Mouse (Mus musculus) hindbrain, embryonic 16.5 days (tissue): ENCODE results near the gene Fbln1. TPM values are rescaled to one million over a fixed set of nuclear protein-coding genes. Genes with fewer than 3 reads are reported as not detected.
A peak's percentile ranks its signal among the peaks of the same experiment; 100 is the strongest.

Experiments used
- ATAC-seq: fragments of 200-750 bp; cut with Nextera tagmentation; 2 replicates; pipeline ENCODE4 v1.8.0; 2017; ENCODE audit warnings: moderate TSS enrichment, moderate library complexity
- H3K27ac ChIP-seq: fragments of 300-500 bp; sonication (generic); 2 replicates; pipeline ENCODE4 v1.5.1; 2014; ENCODE audit warnings: low read depth, mild to moderate bottlenecking, control low read depth, low read length, moderate library complexity
- H3K27me3 ChIP-seq: fragments of 300-500 bp; sonication (generic); replicated peaks from 2 replicates; pipeline ENCODE4 v1.6.1; 2014; ENCODE audit warnings: low read length; ENCODE audit not compliant: control insufficient read depth, insufficient read depth
- H3K36me3 ChIP-seq: fragments of 300-500 bp; sonication (generic); 2 replicates; pipeline ENCODE4 v1.6.1; 2014; ENCODE audit warnings: mild to moderate bottlenecking, low read length, moderate library complexity, mixed read lengths; ENCODE audit not compliant: control insufficient read depth, insufficient read depth
- H3K4me1 ChIP-seq: fragments of 300-500 bp; sonication (generic); 2 replicates; pipeline ENCODE4 v1.6.1; 2014; ENCODE audit warnings: low read depth, low read length; ENCODE audit not compliant: control insufficient read depth, insufficient read depth
- H3K4me2 ChIP-seq: fragments of 300-500 bp; sonication (generic); 2 replicates; pipeline ENCODE4 v1.6.1; 2014; ENCODE audit warnings: mild to moderate bottlenecking, low read length, control low read depth, moderate library complexity
- H3K4me3 ChIP-seq: fragments of 300-500 bp; sonication (generic); 2 replicates; pipeline ENCODE4 v1.5.1; 2014; ENCODE audit warnings: mild to moderate bottlenecking, low read length, control low read depth, moderate library complexity
- H3K9ac ChIP-seq: fragments of 300-500 bp; sonication (generic); 2 replicates; pipeline ENCODE4 v1.6.1; 2014; ENCODE audit warnings: low read depth, mild to moderate bottlenecking, control low read depth, low read length, moderate library complexity
- H3K9me3 ChIP-seq: fragments of 300-500 bp; sonication (generic); 2 replicates; pipeline ENCODE4 v1.6.1; 2014; ENCODE audit warnings: mild to moderate bottlenecking, low read length, moderate library complexity; ENCODE audit not compliant: control insufficient read depth
- WGBS: fragments of 180-500 bp; shearing (Covaris S2); extraction: QIAGEN DNeasy Blood & Tissue Kit; methylation state at CpG from one replicate; pipeline ENCODE4 v1.1.7; 2014; 5-methylcytosine and 5-hydroxymethylcytosine counted together
- polyA plus RNA-seq: library from polyadenylated mRNA; unstranded; fragments of >200 nt; fragmentation: Nextera tagmentation; extraction: Ambion mirVana; gene quantifications from 2 replicates; pipeline ENCODE4 v1.2.1, GENCODE M21; 2015

Gene Fbln1
- polyA plus RNA-seq, 1 experiment from 2014 or later, result 52.0 TPM

- no peaks in the 10 kb centered on the region for H3K36me3 ChIP-seq
- no peak overlapping the region for H3K4me3 ChIP-seq
- H3K4me1 ChIP-seq, result peaks cover 14% of the 10 kb centered on the region
- H3K27me3 ChIP-seq, result peaks cover 4% of the 10 kb centered on the region; the same call in 1 of the 2 replicates
- H3K9me3 ChIP-seq, result no peaks in the 10 kb centered on the region
- no peak for ATAC-seq
- H3K27ac ChIP-seq, result no peak overlapping the region
- WGBS, result 66% methylated on average over 9 of the region's 9 CpGs
- H3K4me2 ChIP-seq, result no peak overlapping the region
- no peak overlapping the region for H3K9ac ChIP-seq
Observed at GRCm38 (mm10) chr15:85202199-85202598, 3.5 kb upstream of the Fbln1 start.

DNA sequence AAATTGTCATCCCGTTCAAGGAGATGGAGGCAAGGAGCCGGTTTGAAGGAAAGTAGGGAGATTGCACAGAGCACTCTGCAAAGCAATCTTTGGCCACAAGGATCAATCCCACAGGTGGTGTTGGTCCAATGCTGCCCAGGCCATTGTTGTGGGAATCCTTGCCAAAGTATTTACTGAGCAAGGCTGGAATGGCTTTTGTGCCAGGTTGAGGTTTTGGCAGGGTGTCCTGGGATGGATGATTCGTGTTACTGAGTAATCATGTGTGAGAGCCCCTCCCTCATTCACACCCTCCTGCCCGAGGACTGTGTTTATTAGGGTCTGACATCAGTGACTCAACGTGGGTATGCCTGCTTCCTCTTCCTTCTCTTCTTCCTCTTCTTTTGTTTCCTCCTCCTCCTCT is 3.0 kb upstream of the Fbln1 start:
- Histone ChIP-seq H3K4me1 (peaks cover 20% of the 10 kb centered on the region), H3K9me3 (no peaks in the 10 kb centered on the region), H3K4me2 (no peak overlapping the region), H3K4me3 (no peak overlapping the region), H3K36me3 (no peaks in the 10 kb centered on the region), H3K27ac (no peak overlapping the region), H3K27me3 (peaks cover 4% of the 10 kb centered on the region; the same call in 1 of the 2 replicates), H3K9ac (no peak overlapping the region)
- ATAC-seq, result no peak
- WGBS, result 58% methylated on average over 5 of the region's 5 CpGs

DNA sequence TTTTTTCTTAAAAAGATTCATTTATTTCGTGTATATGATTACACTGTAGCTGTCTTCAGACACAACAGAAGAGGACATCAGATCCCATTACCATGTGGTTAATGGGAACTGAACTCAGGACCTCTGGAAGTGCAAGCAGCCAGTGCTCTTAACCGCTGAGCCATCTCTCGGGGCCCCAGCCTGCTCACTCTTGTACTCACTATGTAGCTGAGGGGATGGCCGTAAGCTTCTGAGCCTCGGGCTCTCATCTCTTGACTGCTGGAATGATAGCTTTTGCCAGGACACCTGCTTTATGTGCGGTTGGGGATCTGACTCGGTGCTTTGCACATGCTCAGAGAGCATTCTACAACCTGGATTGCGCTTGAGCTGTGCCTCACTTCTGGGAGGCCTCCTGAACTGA is 1.4 kb upstream of the Fbln1 start:
- Histone ChIP-seq H3K9ac (no peak overlapping the region), H3K36me3 (no peaks in the 10 kb centered on the region), H3K27ac (no peak overlapping the region), H3K9me3 (no peaks in the 10 kb centered on the region), H3K4me3 (no peak overlapping the region), H3K4me1 (peaks cover 22% of the 10 kb centered on the region), H3K4me2 (no peak overlapping the region), H3K27me3 (peaks cover 4% of the 10 kb centered on the region; the same call in 1 of the 2 replicates)
- 49% methylated on average over 8 of the region's 8 CpGs for WGBS
- no peak for ATAC-seq

DNA sequence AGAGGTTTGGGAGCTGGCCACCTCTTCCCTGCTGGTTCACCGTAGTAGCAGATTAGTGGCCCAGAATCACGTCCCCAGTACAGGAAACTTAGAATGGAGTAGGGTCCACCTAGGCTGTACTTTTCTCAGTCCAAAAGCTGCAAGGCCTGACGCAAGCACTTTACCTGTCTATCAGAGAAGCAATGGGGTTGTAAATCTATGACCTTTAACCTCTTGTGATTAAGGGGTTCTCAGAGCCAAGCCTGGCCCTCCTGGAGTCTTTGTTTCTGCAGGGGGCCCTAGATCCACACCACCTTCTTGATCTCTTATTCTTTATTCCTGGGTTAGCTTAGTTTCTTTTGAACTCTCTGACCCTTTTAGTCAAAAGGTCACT is 940 bp downstream of the Fbln1 start:
- H3K9me3 ChIP-seq, result no peaks in the 10 kb centered on the region
- ATAC-seq, result no peak
- H3K4me1 ChIP-seq, result peaks cover 14% of the 10 kb centered on the region
- no peak overlapping the region; the same call in 1 of the 2 replicates for H3K9ac ChIP-seq
- peak overlapping the region; percentile 51 for H3K4me3 ChIP-seq
- H3K27me3 ChIP-seq, result peaks cover 4% of the 10 kb centered on the region; the same call in 1 of the 2 replicates
- 14% methylated on average over 3 of the region's 3 CpGs for WGBS
- peak overlapping the region; percentile 75 for H3K4me2 ChIP-seq
- no peaks in the 10 kb centered on the region for H3K36me3 ChIP-seq
- 0 out of 2 replicates have a peak overlapping the region, but pooled peaks have one; percentile 14 for H3K27ac ChIP-seq

DNA sequence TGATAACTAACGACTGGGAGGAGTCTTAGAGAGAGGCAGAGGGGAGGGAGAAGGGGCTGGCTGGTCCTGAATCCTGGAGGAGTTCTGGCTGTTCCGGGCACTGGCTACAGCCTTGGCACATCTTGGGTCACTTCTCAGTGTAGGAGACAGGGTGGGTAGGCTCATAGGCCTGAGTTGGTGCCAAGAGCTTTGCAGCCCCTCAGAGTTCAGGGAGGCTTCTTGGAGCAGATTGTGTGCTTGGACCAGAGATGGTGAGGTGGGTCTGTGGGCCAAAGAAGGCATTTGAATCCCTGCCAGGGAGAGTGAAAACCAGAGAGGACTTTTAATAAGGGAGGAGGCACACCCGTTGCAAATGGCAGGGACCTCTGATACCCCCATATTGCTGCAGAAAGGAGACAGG is 1.3 kb downstream of the Fbln1 start:
- H3K9me3 ChIP-seq, result no peaks in the 10 kb centered on the region
- H3K9ac ChIP-seq, result no peak overlapping the region
- peaks cover 4% of the 10 kb centered on the region; the same call in 1 of the 2 replicates for H3K27me3 ChIP-seq
- 13% methylated on average over 3 of the region's 3 CpGs for WGBS
- H3K4me1 ChIP-seq, result peaks cover 14% of the 10 kb centered on the region
- H3K4me2 ChIP-seq, result peak overlapping the region; percentile 75
- peak overlapping the region; percentile 51; the same call in 1 of the 2 replicates for H3K4me3 ChIP-seq
- H3K27ac ChIP-seq, result peak overlapping the region; percentile 75
- peak; percentile 57 for ATAC-seq
- no peaks in the 10 kb centered on the region for H3K36me3 ChIP-seq

DNA sequence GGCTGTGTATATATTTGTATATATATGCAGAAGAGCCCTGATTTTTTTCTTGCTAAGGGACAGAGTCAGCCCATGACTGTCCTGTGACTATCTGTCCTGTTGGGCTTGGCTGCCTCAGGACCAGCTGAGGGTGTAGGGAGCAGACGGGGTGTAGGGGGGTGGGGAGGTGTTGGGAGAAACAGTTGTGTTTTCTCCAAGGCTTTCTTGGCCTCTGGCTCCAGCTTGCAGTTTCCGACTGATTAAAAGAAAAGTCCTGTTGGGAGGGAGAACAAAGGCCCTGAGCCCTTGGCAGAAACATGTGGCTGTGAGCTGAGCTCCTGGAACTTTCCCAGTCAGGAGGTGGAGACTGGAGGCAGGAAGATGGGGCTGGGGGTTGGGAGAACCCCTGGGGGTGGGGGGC is 2.0 kb downstream of the Fbln1 start:
- Histone ChIP-seq H3K9ac (0 out of 2 replicates have a peak overlapping the region, but pooled peaks have one; percentile 4), H3K4me1 (peaks cover 14% of the 10 kb centered on the region), H3K9me3 (no peaks in the 10 kb centered on the region), H3K27me3 (peaks cover 4% of the 10 kb centered on the region; the same call in 1 of the 2 replicates), H3K27ac (peak overlapping the region; percentile 75), H3K36me3 (no peaks in the 10 kb centered on the region), H3K4me2 (peak overlapping the region; percentile 75), H3K4me3 (no peak overlapping the region; the same call in 1 of the 2 replicates)
- ATAC-seq, result peak; percentile 76
- WGBS, result 3% methylated on average over 2 of the region's 2 CpGs

DNA sequence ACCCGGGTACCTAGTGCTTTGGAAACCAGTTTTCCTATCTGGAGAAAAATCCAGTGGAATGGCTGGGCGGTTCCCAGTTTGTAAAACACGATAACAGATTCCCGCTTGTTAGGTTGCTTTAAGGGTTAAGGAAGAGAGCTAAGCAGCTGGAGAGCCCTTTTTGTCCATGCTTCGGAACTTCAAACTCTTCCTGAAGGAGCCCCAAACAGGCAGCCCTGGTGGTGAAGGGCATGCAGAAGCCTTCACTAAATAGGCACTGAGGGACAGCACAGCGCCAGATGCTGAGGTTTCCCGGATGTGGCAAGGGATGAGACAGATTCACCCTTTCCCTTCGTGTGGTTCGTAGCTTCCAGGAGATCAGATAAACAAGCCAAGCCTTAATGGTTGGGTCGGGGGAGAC is 2.6 kb downstream of the Fbln1 start:
- ATAC-seq, result no peak
- Histone ChIP-seq H3K4me1 (peaks cover 14% of the 10 kb centered on the region), H3K4me2 (peak overlapping the region; percentile 75), H3K9ac (0 out of 2 replicates have a peak overlapping the region, but pooled peaks have one; percentile 19), H3K4me3 (no peak overlapping the region), H3K36me3 (no peaks in the 10 kb centered on the region), H3K9me3 (no peaks in the 10 kb centered on the region), H3K27me3 (peaks cover 4% of the 10 kb centered on the region; the same call in 1 of the 2 replicates), H3K27ac (peak overlapping the region; percentile 44)
- WGBS, result 11% methylated on average over 10 of the region's 10 CpGs

DNA sequence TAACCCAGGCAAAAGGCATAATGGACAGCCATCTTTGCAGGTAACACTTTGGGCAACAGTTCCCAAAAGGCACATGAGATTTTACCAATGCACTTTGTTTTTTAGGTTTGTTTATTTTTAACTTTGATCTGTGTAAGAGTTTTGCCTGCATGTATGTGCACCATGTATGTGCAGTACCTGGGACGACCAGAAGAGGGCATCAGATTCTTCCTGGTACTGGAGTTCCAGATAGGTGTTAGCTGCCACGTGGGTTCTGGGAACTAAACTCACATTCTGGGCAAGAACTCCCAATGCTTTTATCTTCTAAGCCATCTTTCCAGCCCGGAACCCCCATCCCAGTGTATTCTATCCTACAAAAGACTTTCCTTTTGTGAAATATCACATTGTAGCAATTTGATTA is 3.6 kb downstream of the Fbln1 start:
- WGBS, result 84% methylated on average over 3 of the region's 3 CpGs
- Histone ChIP-seq H3K4me1 (peaks cover 14% of the 10 kb centered on the region), H3K9ac (no peak overlapping the region), H3K27me3 (peaks cover 4% of the 10 kb centered on the region; the same call in 1 of the 2 replicates), H3K36me3 (no peaks in the 10 kb centered on the region), H3K4me2 (no peak overlapping the region), H3K27ac (no peak overlapping the region), H3K9me3 (no peaks in the 10 kb centered on the region), H3K4me3 (no peak overlapping the region)
- ATAC-seq, result no peak

- Histone ChIP-seq H3K36me3 (no peaks in the 10 kb centered on the region), H3K27ac (no peak overlapping the region), H3K9me3 (0 out of 2 replicates have a peak, but pooled peaks cover under 1% of the 10 kb centered on the region), H3K4me3 (no peak overlapping the region), H3K4me1 (peaks cover 14% of the 10 kb centered on the region), H3K27me3 (no peaks in the 10 kb centered on the region), H3K9ac (no peak overlapping the region), H3K4me2 (no peak overlapping the region)
- WGBS, result 83% methylated on average over 12 of the region's 12 CpGs
- ATAC-seq, result no peak
Observed at GRCm38 (mm10) chr15:85210686-85211085, 4.9 kb downstream of the Fbln1 start.
